Mouse (Mus musculus): ENCODE results near the gene Erbb3. TPM values are rescaled to one million over a fixed set of nuclear protein-coding genes. Genes with fewer than 3 reads are reported as not detected.
"Not testable (repeated sequence)": the region's sequence is repeated elsewhere in the genome, so short reads cannot be mapped to it uniquely, and the experiment has no call there.

Erbb3 gene
- total and polyA plus RNA-seq, 3 experiments, result 0.29 to 0.39 TPM; not detected in 1

DNA sequence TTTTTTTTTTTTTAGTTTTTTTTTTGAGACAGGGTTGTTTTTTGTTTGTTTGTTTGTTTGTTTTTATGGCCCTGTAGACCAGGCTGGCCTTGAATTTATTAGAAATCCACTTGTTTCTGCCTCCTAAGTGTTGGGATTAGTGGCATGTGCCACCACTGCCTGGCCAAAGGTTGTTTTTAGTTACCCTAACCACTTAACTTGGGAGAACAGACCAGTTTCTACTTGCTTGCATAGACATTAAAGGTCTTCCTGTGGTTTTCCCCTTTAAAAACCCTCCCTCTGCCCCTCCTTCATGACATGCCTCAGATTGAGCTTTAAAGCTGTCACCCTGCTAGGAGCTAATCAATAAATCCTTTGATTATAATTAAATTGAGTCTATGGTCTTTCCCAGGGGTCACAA, 30.8 kb upstream of the Erbb3 start:
- no peak overlapping the region for H3K27ac ChIP-seq (ENCODE audit: control insufficient read depth, low read depth, low read length)
- peaks cover 0 to 18% of the 10 kb centered on the region in 2 experiments; a peak in 2 of 4 replicates for H3K4me1 ChIP-seq (ENCODE audit: control insufficient read depth in 1 of 2, insufficient read depth in 2 of 2, low read length in 2 of 2)
- TF ChIP-seq MYC (IDR thresholded peaks at IDR 0.05; ENCODE audit: low read depth, low read length) (no peak), MEF2A (IDR thresholded peaks at IDR 0.05; ENCODE audit: extremely low read depth, insufficient replicate concordance, low read depth, low read length, poor library complexity, severe bottlenecking) (no peak), UBTF (IDR thresholded peaks at IDR 0.05; ENCODE audit: borderline replicate concordance, insufficient read depth, low read depth, low read length) (no peak), ZKSCAN1 (IDR thresholded peaks at IDR 0.05; ENCODE audit: low read depth, low read length) (no peak), GATA1 (IDR thresholded peaks at IDR 0.05; ENCODE audit: low read depth, low read length) (no peak), ETS1 (IDR thresholded peaks at IDR 0.05; ENCODE audit: low read depth, low read length) (no peak)
- no peak overlapping the region for H3K9ac ChIP-seq (ENCODE audit: control insufficient read depth, low read depth, low read length, poor library complexity, severe bottlenecking)
- H3K36me3 ChIP-seq (ENCODE audit: control insufficient read depth in 1 of 2, insufficient read depth in 2 of 2, low read length in 2 of 2), result peaks cover 7 to 14% of the 10 kb centered on the region in 2 experiments
- no peak overlapping the region for H3K4me3 ChIP-seq (ENCODE audit: control insufficient read depth in 1 of 2, insufficient read depth in 1 of 2, low read depth in 2 of 2, low read length in 2 of 2)
- H3K27me3 ChIP-seq (ENCODE audit: control insufficient read depth in 1 of 2, insufficient read depth in 2 of 2, low read length in 2 of 2), result no peaks in the 10 kb centered on the region
- DNase-seq (ENCODE audit: low read depth, low spot score), result no peak
- no peaks in the 10 kb centered on the region for H3K9me3 ChIP-seq (replicated peaks; ENCODE audit: insufficient read depth, low read length)
- peaks cover 4% of the 10 kb centered on the region for H3K79me2 ChIP-seq (ENCODE audit: control insufficient read depth, insufficient read depth, low read length, poor library complexity)

GRCm38 (mm10) chr10:128619148-128619547, 29.7 kb upstream of the Erbb3 start:
- H3K79me2 ChIP-seq (ENCODE audit: control insufficient read depth, insufficient read depth, low read length, poor library complexity); H3K9me3 ChIP-seq (replicated peaks; ENCODE audit: insufficient read depth, low read length); H3K4me3 ChIP-seq (ENCODE audit: control insufficient read depth in 1 of 2, insufficient read depth in 1 of 2, low read depth in 2 of 2, low read length in 2 of 2); H3K27ac ChIP-seq (ENCODE audit: control insufficient read depth, low read depth, low read length); H3K9ac ChIP-seq (ENCODE audit: control insufficient read depth, low read depth, low read length, poor library complexity, severe bottlenecking); H3K27me3 ChIP-seq (ENCODE audit: control insufficient read depth in 1 of 2, insufficient read depth in 2 of 2, low read length in 2 of 2); DNase-seq (ENCODE audit: low read depth, low spot score): not testable (repeated sequence)
- TF ChIP-seq TBP (IDR thresholded peaks at IDR 0.05; ENCODE audit: low read depth, low read length), result peak; percentile 79
- Histone ChIP-seq H3K4me1 (ENCODE audit: control insufficient read depth in 1 of 2, insufficient read depth in 2 of 2, low read length in 2 of 2) (peaks cover 4 to 16% of the 10 kb centered on the region in 2 experiments; a peak in 3 of 4 replicates), H3K36me3 (ENCODE audit: control insufficient read depth in 1 of 2, insufficient read depth in 2 of 2, low read length in 2 of 2) (peaks cover under 1 to 12% of the 10 kb centered on the region in 2 experiments)

DNA sequence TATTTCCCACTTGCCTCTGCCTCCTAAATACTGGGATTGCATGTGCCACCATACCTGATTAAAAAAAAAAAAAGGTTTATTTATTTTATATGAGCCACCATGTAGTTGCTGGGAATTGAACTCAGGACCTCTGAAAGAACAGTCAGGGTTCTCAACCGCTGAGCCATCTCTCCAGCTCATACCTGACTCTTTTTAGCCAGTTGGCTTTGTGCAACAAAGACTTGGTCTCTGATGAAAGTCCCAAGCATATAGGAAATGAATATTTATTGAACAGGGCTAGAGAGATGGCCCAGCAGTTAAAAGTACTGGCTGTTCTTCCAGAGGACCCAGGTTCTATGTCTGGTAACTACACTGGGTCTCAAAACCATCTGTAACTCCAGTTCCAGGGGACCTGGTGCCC, 29.1 kb upstream of the Erbb3 start:
- Histone ChIP-seq H3K27me3 (ENCODE audit: control insufficient read depth in 1 of 2, insufficient read depth in 2 of 2, low read length in 2 of 2) (no peaks in the 10 kb centered on the region), H3K9me3 (replicated peaks; ENCODE audit: insufficient read depth, low read length) (no peaks in the 10 kb centered on the region), H3K4me3 (ENCODE audit: control insufficient read depth in 1 of 2, insufficient read depth in 1 of 2, low read depth in 2 of 2, low read length in 2 of 2) (no peak overlapping the region), H3K79me2 (ENCODE audit: control insufficient read depth, insufficient read depth, low read length, poor library complexity) (no peaks in the 10 kb centered on the region), H3K4me1 (ENCODE audit: control insufficient read depth in 1 of 2, insufficient read depth in 2 of 2, low read length in 2 of 2) (peaks cover 5 to 14% of the 10 kb centered on the region in 2 experiments; a peak in 3 of 4 replicates), H3K36me3 (ENCODE audit: control insufficient read depth in 1 of 2, insufficient read depth in 2 of 2, low read length in 2 of 2) (peaks cover 0 to 13% of the 10 kb centered on the region in 2 experiments; a peak in 2 of 4 replicates), H3K27ac (ENCODE audit: control insufficient read depth, low read depth, low read length) (no peak overlapping the region), H3K9ac (ENCODE audit: control insufficient read depth, low read depth, low read length, poor library complexity, severe bottlenecking) (no peak overlapping the region)
- TF ChIP-seq TBP (IDR thresholded peaks at IDR 0.05; ENCODE audit: low read depth, low read length), result peak; percentile 57; the same call in 1 of the 2 replicates
- TF ChIP-seq POLR2AphosphoS5 (IDR thresholded peaks at IDR 0.05; ENCODE audit: borderline replicate concordance, low read depth, low read length), result no peak
- DNase-seq (ENCODE audit: low read depth, low spot score), result no peak

Data from MEL (cell line).